Mouse (Mus musculus): ENCODE measurements around the gene Ift172. TPM values are rescaled to one million over a fixed set of nuclear protein-coding genes. Genes with fewer than 3 reads are reported as not detected.

Ift172 gene
- polyA plus RNA-seq, 1 experiment from 2014 or later, result 4.4 TPM

DNA sequence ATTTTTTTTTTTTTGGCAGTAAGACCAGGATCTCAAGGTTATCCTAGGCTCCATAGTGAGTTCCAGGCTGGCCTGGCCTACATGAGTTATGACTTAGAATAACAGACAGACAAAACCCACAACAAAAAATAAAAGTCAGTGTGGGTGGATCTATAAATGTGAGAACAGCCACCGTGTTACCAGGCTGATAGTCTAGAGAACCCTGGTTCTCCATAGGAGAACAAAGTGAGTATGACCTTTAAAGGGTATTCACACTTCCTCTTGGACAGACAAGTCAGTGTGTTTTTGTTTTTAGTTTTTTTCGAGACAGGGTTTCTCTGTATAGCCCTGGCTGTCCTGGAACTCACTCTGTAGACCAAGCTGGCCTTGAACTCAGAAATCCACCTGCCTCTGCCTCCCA, 34.9 kb downstream of the Ift172 start:
- no peak overlapping the region for H3K4me3 ChIP-seq (replicated peaks)
- H3K27me3 ChIP-seq, result no peaks in the 10 kb centered on the region
- no peak overlapping the region for H3K9ac ChIP-seq
- no peaks in the 10 kb centered on the region for H3K9me3 ChIP-seq (replicated peaks)
- H3K27ac ChIP-seq, result no peak overlapping the region
- H3K4me1 ChIP-seq (replicated peaks), result peaks cover 26% of the 10 kb centered on the region
- DNase-seq (no peak), ATAC-seq (ENCODE audit: low read depth) (no peak)
- peaks cover 30% of the 10 kb centered on the region for H3K36me3 ChIP-seq
- no peak overlapping the region for H3K4me2 ChIP-seq
- 71% methylated on average over 2 of the region's 2 CpGs for WGBS (ENCODE audit: insufficient replicate concordance)

DNA sequence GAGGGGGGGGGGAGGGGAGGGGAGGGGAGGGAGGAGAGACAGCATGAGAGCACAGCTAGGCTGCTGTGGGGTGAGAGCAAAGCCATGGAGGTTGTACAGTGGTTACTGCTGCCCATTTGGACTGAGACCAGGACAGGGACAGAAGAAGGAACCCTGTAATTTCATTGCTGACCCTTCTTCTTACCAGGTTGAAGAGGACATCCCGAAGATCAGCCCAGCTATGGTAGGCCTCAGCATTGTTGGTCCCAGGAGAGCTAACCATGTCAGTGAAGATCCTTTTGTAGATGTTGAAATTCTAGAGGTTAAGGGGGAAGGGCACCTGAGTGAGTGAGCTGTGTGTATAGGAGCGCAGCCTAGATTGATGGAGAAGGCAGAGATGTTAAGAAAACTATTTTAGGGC, 35.5 kb downstream of the Ift172 start:
- DNase-seq, result no peak

DNA sequence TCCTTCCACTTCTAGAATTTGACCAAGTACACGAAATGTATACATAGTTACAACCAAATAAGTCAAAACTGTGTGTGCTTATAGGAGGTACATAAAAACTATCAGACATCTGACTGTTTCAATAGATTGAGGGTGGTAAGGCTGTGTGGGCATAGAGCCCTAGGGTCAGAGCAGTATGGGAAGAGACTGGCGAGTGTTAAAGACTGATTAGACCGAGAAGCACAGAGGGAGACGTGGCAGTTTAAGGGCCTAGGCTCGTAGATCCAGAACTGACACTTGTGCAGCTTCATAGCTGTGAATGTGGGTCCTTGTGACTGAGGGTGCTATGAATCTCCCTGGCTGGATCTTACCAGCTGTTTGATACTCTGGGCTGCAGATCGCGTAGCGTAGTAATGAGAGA, 36.0 kb downstream of the Ift172 start:
- Histone ChIP-seq H3K4me3 (replicated peaks) (no peak overlapping the region), H3K9ac (no peak overlapping the region), H3K27ac (no peak overlapping the region), H3K4me1 (replicated peaks) (peaks cover 29% of the 10 kb centered on the region), H3K27me3 (no peaks in the 10 kb centered on the region), H3K4me2 (no peak overlapping the region), H3K36me3 (peaks cover 41% of the 10 kb centered on the region), H3K9me3 (replicated peaks) (no peaks in the 10 kb centered on the region)
- ATAC-seq (ENCODE audit: low read depth) (0 out of 2 replicates have a peak, but pooled peaks have one; percentile 24), DNase-seq (no peak)
- 60% methylated on average over 8 of the region's 8 CpGs for WGBS (ENCODE audit: insufficient replicate concordance)

More for the DNA sequence above, 35.5 kb downstream of the Ift172 start:
- Histone ChIP-seq H3K27ac (no peak overlapping the region), H3K9me3 (replicated peaks) (no peaks in the 10 kb centered on the region), H3K4me1 (replicated peaks) (peaks cover 29% of the 10 kb centered on the region), H3K9ac (no peak overlapping the region), H3K36me3 (peaks cover 36% of the 10 kb centered on the region), H3K4me3 (replicated peaks) (no peak overlapping the region), H3K27me3 (no peaks in the 10 kb centered on the region), H3K4me2 (no peak overlapping the region)
- 83% methylated on average over 2 of the region's 2 CpGs for WGBS (ENCODE audit: insufficient replicate concordance)
- ATAC-seq (ENCODE audit: low read depth), result no peak

DNA sequence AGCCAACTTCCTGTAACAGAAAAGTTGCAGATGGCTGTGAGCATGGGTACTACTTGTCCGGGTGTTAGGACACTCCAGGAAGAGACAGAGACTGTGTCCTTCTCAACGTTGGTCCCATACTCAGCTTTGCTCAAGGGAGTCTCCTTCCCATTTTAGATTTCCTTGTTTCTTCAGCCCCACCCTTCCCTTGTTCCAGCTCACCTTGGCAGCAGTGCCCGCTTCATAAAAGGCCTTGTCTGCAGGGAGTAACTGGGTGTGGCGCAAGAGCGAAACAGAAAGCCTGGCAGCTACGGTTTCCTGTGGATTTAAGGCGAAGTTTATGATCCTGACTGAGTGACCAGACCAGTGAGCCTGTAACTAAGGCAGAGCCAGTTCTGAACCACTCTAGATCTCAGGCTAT, 36.5 kb downstream of the Ift172 start:
- no peak overlapping the region for H3K4me2 ChIP-seq
- WGBS (ENCODE audit: insufficient replicate concordance), result 67% methylated on average over 7 of the region's 7 CpGs
- no peak for DNase-seq

DNA sequence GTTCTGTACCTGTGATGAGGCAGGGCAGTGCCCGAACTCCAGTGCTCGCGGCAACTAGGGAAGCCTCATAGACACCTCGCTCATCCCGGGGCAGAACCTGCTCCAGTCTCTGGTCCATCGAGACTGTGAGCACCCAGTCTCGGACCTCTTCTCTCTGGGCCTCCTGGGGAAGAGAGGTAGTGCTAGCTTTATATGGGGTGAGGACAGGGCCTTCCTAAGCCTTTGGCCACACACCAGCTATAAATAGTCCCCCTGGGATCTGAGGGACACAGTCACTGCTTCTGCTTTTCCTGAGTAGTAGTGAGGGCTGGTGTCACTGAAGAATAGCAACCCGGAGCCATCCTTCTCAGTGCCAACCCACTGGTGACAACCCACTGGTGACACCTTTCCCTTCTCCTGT, 37.1 kb downstream of the Ift172 start:
- Histone ChIP-seq H3K27ac (no peak overlapping the region), H3K4me1 (replicated peaks) (peaks cover 29% of the 10 kb centered on the region), H3K36me3 (peaks cover 52% of the 10 kb centered on the region), H3K4me2 (no peak overlapping the region), H3K9ac (no peak overlapping the region), H3K9me3 (replicated peaks) (no peaks in the 10 kb centered on the region), H3K4me3 (replicated peaks) (no peak overlapping the region), H3K27me3 (no peaks in the 10 kb centered on the region)
- DNase-seq (no peak), ATAC-seq (ENCODE audit: low read depth) (no peak)
- 85% methylated on average over 8 of the region's 8 CpGs for WGBS (ENCODE audit: insufficient replicate concordance)

More for the DNA sequence above, 36.5 kb downstream of the Ift172 start:
- Histone ChIP-seq H3K27me3 (no peaks in the 10 kb centered on the region), H3K9me3 (replicated peaks) (no peaks in the 10 kb centered on the region), H3K4me3 (replicated peaks) (no peak overlapping the region), H3K9ac (no peak overlapping the region), H3K4me1 (replicated peaks) (peaks cover 29% of the 10 kb centered on the region), H3K36me3 (peaks cover 45% of the 10 kb centered on the region), H3K27ac (no peak overlapping the region)
- ATAC-seq (ENCODE audit: low read depth), result no peak

DNA sequence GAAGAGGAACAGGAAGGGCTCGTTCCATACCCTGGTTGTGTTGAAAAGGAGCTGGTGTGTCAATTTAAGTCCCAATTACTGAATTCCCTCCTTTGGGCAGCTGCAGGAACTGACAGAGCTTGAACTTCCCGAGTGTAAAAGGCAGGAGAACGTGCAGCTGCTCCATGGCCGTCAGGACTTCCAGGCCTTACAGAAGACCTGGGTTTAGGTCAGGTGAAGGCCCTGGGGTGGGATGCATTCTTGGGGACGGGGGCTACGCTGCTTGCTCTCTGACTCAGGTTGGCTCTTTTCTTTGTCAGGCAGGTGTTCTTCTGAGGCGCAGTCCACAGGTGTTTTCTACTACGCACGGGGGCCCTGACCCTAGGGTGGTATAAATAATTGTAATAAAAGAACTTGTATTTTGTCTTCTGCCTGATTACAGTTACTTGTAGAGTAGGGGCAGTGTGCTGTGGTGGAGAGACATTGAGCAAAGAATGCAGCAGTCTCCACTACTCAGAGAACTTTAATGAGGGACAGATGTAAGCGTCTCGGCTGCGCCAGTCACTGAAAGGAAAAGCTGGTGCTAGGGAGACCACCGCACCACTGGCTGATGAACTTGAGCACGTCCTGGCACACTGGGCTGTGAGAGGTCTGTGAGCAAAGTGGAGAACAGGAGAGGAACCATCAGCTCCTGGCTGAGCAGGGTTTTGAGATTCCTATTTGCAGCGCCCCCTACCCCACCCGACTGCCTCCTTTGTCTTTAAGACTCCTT, 37.9 kb downstream of the Ift172 start:
- Histone ChIP-seq H3K27me3 (no peaks in the 10 kb centered on the region), H3K4me1 (replicated peaks) (peaks cover 29% of the 10 kb centered on the region), H3K9ac (no peak overlapping the region), H3K4me3 (replicated peaks) (no peak overlapping the region), H3K4me2 (no peak overlapping the region), H3K27ac (no peak overlapping the region), H3K36me3 (peaks cover 60% of the 10 kb centered on the region), H3K9me3 (replicated peaks) (no peaks in the 10 kb centered on the region)
- ATAC-seq (ENCODE audit: low read depth), result no peak
- DNase-seq, result no peak
- WGBS (ENCODE audit: insufficient replicate concordance), result 79% methylated on average over 16 of the region's 16 CpGs

DNA sequence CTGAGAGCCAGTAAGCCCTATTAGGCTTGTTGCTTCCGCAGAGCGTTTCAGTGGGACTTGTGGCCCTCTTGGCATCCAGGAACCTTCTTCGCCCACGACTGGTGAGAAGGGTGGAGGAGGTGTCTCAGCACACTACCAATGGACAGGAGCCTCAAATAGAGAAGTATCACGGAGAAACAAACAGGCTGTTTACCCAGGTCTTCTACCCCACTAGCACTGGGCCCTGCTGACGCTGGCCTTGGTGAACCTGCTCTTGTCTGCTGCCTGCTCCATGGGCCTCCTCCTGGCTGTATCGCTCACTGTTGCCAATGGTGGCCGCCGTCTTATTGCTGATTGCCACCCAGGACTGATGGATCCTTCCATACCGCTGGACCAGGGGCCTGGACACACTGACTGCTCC, 38.8 kb downstream of the Ift172 start:
- Histone ChIP-seq H3K9ac (0 out of 2 replicates have a peak overlapping the region, but pooled peaks have one; percentile 36), H3K36me3 (peaks cover 68% of the 10 kb centered on the region), H3K27ac (no peak overlapping the region), H3K4me2 (peak overlapping the region; percentile 68), H3K9me3 (replicated peaks) (no peaks in the 10 kb centered on the region), H3K4me1 (replicated peaks) (peaks cover 29% of the 10 kb centered on the region), H3K4me3 (replicated peaks) (peak overlapping the region; percentile 53), H3K27me3 (no peaks in the 10 kb centered on the region)
- ATAC-seq (ENCODE audit: low read depth), result no peak
- DNase-seq, result no peak
- WGBS (ENCODE audit: insufficient replicate concordance), result 70% methylated on average over 10 of the region's 10 CpGs

DNA sequence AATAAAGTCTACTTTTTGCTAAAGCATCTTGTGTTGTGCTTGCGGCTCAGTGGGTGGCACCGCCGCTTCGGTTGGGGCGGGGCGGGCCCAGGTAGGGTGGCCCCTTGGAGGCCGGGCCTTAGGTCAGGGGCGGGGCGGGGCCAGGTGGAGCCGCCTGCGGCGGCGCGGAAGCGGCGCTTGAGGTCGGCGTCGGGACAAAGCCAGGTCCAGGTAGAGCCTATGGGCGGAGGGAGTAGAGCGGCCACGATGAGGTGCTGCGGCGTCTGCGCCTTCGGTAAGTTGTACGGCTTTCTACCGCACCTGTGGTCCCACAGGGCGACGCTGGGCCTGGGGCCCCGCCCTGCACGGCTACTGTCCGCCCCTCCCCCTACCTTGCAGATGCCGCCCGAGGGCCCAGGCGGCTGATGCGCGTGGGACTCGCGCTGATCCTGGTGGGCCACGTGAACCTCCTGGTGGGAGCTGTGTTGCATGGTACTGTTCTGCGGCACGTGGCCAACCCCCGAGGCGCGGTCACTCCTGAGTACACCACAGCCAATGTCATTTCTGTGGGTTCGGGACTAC, 39.3 kb downstream of the Ift172 start, which contains the start of gene Krtcap3:
Gene Krtcap3 (plus strand): TSS at position 151 of the 561 bp plus-strand sequence.
- ATAC-seq (ENCODE audit: low read depth), result peak; percentile 78
- peak within 1 kb of the TSS; percentile 68 for H3K4me2 ChIP-seq
- no peaks in the 10 kb centered on the region for H3K9me3 ChIP-seq (replicated peaks)
- WGBS (ENCODE audit: insufficient replicate concordance), result 62% methylated on average over 47 of the region's 47 CpGs
- H3K4me3 ChIP-seq (replicated peaks), result peak within 1 kb of the TSS; percentile 53
- no peak within 1 kb of the TSS for H3K27ac ChIP-seq
- H3K36me3 ChIP-seq, result peaks cover 73% of the 10 kb centered on the region
- peaks cover 29% of the 10 kb centered on the region for H3K4me1 ChIP-seq (replicated peaks)
- peak; percentile 32 for DNase-seq
- peak within 1 kb of the TSS; percentile 36; the same call in 1 of the 2 replicates for H3K9ac ChIP-seq
- no peaks in the 10 kb centered on the region for H3K27me3 ChIP-seq

DNA sequence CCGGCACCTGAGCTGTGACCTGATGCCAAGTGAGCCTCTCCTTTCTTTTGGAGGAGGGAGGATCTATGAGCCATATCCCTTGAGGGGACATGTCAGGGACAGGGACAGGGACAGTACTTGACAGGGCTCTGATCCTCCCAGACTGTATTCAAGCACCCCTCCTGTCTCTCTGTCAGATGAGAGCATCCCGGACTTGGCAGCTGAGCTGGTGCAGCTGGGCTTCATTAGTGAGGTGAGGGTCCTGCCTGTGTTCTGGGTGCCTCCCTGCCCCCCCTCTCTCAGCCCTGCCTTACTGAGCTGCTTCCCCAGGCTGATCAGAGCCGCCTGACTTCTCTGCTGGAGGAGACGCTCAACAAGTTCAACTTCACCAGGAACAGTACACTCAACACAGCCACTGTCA, 40.2 kb downstream of the Ift172 start:
- H3K36me3 ChIP-seq, result peaks cover 83% of the 10 kb centered on the region
- no peak for ATAC-seq (ENCODE audit: low read depth)

DNA sequence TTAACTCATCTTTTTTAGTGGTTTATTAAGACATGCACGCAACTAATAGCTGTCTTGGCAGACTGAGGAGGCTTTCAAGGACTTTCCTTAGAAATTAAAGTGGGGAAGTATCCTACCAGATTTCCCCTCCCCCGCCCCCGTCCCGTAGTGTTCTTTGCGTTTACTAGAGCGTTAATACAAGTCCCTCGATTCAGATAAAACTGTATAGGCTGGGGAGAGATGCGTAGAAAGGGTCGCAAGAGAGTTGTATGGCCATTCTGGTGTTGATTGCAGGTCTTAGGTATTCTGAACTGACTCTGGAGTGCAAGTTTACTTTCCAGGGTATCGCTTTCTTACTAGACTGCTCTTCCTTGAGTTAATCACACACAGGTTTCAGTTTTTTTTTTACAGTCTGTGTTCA, 48.7 kb downstream of the Ift172 start:
- WGBS (ENCODE audit: insufficient replicate concordance), result 22% methylated on average over 10 of the region's 10 CpGs

More for the DNA sequence above, 40.2 kb downstream of the Ift172 start:
- no peaks in the 10 kb centered on the region for H3K27me3 ChIP-seq
- no peak overlapping the region for H3K27ac ChIP-seq
- no peak for DNase-seq
- WGBS (ENCODE audit: insufficient replicate concordance), result 82% methylated on average over 4 of the region's 4 CpGs
- H3K9ac ChIP-seq, result no peak overlapping the region
- H3K4me1 ChIP-seq (replicated peaks), result peaks cover 29% of the 10 kb centered on the region
- no peak overlapping the region; the same call in 1 of the 2 replicates for H3K4me2 ChIP-seq
- no peak overlapping the region for H3K4me3 ChIP-seq (replicated peaks)
- H3K9me3 ChIP-seq (replicated peaks), result no peaks in the 10 kb centered on the region

DNA sequence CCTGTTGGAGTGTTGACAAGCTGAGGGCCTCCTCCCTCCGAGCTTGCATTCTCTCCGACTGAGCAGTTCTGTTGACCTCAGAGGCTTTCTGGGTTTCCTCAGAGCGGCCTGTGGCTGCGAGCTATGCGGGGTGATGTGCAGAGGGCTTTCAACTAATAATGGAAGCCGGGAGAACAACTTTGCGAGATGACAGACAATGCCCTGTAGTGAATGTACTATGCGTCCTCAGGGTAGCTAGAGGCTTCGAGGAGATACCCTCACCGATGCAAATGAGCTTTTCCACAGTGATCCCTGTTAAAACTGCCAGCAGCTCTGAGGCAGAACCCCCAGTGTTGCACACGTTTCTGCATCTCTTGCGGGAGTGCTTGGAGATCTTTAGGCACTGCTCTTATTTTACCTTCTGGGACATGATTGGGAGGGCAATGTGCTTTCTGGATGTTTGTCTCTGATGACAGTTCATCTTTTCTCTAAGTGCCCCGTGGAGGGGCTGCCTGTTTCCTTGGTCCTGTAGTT, 49.3 kb downstream of the Ift172 start:
- WGBS (ENCODE audit: insufficient replicate concordance), result under 1% methylated on average over 13 of the region's 13 CpGs
- no peak for DNase-seq

More for the DNA sequence above, 48.7 kb downstream of the Ift172 start:
- H3K27ac ChIP-seq, result no peak overlapping the region
- H3K36me3 ChIP-seq, result peaks cover 36% of the 10 kb centered on the region
- H3K9me3 ChIP-seq (replicated peaks), result no peaks in the 10 kb centered on the region
- H3K4me2 ChIP-seq, result peak overlapping the region; percentile 85
- peaks cover 15% of the 10 kb centered on the region for H3K4me1 ChIP-seq (replicated peaks)
- no peak for DNase-seq
- H3K27me3 ChIP-seq, result no peaks in the 10 kb centered on the region
- peak overlapping the region; percentile 94 for H3K9ac ChIP-seq
- peak overlapping the region; percentile 94 for H3K4me3 ChIP-seq (replicated peaks)
- no peak for ATAC-seq (ENCODE audit: low read depth)

More for the DNA sequence above, 49.3 kb downstream of the Ift172 start:
- Histone ChIP-seq H3K9me3 (replicated peaks) (no peaks in the 10 kb centered on the region), H3K4me2 (peak overlapping the region; percentile 85), H3K27me3 (no peaks in the 10 kb centered on the region), H3K27ac (peak overlapping the region; percentile 96), H3K9ac (peak overlapping the region; percentile 94), H3K4me1 (replicated peaks) (peaks cover 15% of the 10 kb centered on the region), H3K4me3 (replicated peaks) (peak overlapping the region; percentile 94), H3K36me3 (peaks cover 30% of the 10 kb centered on the region)
- no peak for ATAC-seq (ENCODE audit: low read depth)

All from liver, embryonic 13.5 days (tissue).